Mouse (Mus musculus) midbrain, embryonic 13.5 days (tissue): Measurements from ENCODE around the gene Prep. TPM values are rescaled to one million over a fixed set of nuclear protein-coding genes. Genes with fewer than 3 reads are reported as not detected.

Experiments
- ATAC-seq: fragments of 200-750 bp; cut with Nextera tagmentation; 2 replicates; pipeline ENCODE4 v1.8.0; 2017; ENCODE audit warnings: mild to moderate bottlenecking, moderate TSS enrichment, moderate library complexity
- H3K27ac ChIP-seq: fragments of 300-500 bp; sonication (generic); 2 replicates; pipeline ENCODE4 v1.5.1; 2015; ENCODE audit warnings: inconsistent platforms, mild to moderate bottlenecking, moderate library complexity
- H3K27me3 ChIP-seq: fragments of 300-500 bp; sonication (generic); 2 replicates; pipeline ENCODE4 v1.6.1; 2015; ENCODE audit warnings: mild to moderate bottlenecking, inconsistent platforms
- H3K36me3 ChIP-seq: fragments of 300-500 bp; sonication (generic); 2 replicates; pipeline ENCODE4 v1.6.1; 2015; ENCODE audit warnings: mild to moderate bottlenecking, inconsistent platforms
- H3K4me1 ChIP-seq: fragments of 300-500 bp; sonication (generic); replicated peaks from 2 replicates; pipeline ENCODE4 v1.6.1; 2015; ENCODE audit warnings: inconsistent platforms
- H3K4me2 ChIP-seq: fragments of 300-500 bp; sonication (generic); replicated peaks from 2 replicates; pipeline ENCODE4 v1.6.1; 2015; ENCODE audit warnings: moderate library complexity, mild to moderate bottlenecking, inconsistent platforms
- H3K4me3 ChIP-seq: fragments of 300-500 bp; sonication (generic); replicated peaks from 2 replicates; pipeline ENCODE4 v1.5.1; 2015; ENCODE audit warnings: mild to moderate bottlenecking, inconsistent platforms
- H3K9ac ChIP-seq: fragments of 300-500 bp; sonication (generic); replicated peaks from 2 replicates; pipeline ENCODE4 v1.6.1; 2015; ENCODE audit warnings: mild to moderate bottlenecking, inconsistent platforms
- H3K9me3 ChIP-seq: fragments of 300-500 bp; sonication (generic); 2 replicates; pipeline ENCODE4 v1.6.1; 2016; ENCODE audit warnings: mild to moderate bottlenecking, inconsistent platforms
- WGBS: fragments of 180-500 bp; shearing (Covaris S2); methylation state at CpG from one replicate; pipeline ENCODE4 v1.1.7; 2015; 5-methylcytosine and 5-hydroxymethylcytosine counted together
- polyA plus RNA-seq: library from polyadenylated mRNA; unstranded; fragments of >200 nt; fragmentation: Nextera tagmentation; extraction: Ambion mirVana; gene quantifications from 2 replicates; pipeline ENCODE4 v1.2.1, GENCODE M21; 2015

Gene Prep
- polyA plus RNA-seq, 1 experiment from 2014 or later: 23.0 TPM

DNA sequence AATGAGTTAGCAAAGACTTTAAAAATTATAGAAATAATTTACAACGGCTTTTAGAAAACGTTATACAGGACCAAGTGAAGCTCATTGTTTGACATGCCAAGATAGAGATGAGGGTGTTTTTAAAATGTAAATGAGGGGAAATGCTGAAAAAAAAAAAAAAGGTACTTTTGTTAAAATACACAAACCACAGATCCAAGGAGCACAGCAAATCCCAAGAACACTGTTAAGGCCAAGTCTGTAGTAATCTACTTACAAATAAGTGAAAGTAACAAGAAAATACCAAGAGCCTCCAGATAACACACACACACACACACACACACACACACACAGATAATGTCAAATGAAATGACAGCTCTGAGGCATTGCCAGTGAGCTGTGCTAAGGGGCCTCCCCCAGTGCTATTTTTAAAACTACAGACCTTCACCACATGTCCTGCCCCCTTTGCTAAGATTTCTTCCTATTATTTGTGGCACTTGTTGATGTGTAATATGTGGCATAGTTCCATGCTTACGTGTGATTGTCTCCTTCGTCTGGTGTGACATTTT is 37.6 kb downstream of the Prep start:
- no peak for ATAC-seq
- 76% methylated on average over 4 of the region's 4 CpGs for WGBS
- no peaks in the 10 kb centered on the region for H3K9me3 ChIP-seq
- H3K27ac ChIP-seq: peak overlapping the region; percentile 25; the same call in 1 of the 2 replicates
- H3K4me1 ChIP-seq: peaks cover 12% of the 10 kb centered on the region
- no peaks in the 10 kb centered on the region for H3K27me3 ChIP-seq
- H3K4me2 ChIP-seq: no peak overlapping the region
- H3K9ac ChIP-seq: no peak overlapping the region
- H3K36me3 ChIP-seq: peaks cover 41% of the 10 kb centered on the region
- H3K4me3 ChIP-seq: no peak overlapping the region

DNA sequence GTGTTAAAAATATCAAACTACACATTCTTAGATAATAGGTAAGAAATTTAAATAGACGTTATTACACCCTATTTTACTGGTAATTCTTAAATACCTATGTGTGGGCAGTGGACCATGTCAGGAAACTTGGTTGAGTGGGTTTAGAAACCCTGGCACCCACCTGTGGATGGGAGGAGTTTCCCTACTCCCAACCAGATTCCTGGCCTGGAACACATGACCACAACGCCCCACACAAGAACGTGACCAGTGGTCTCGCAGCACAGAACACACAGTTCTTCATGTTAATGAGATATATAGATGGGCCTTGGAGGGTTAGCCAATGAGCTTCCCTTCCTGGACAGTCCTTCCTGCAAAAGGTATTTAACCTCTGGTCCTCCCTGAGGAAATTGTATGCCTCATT is 39.5 kb downstream of the Prep start:
- Histone ChIP-seq H3K9me3 (no peaks in the 10 kb centered on the region), H3K27me3 (no peaks in the 10 kb centered on the region), H3K4me3 (no peak overlapping the region), H3K9ac (no peak overlapping the region), H3K36me3 (peaks cover 40% of the 10 kb centered on the region), H3K4me1 (peaks cover 12% of the 10 kb centered on the region), H3K4me2 (no peak overlapping the region), H3K27ac (no peak overlapping the region)
- WGBS: 85% methylated on average over 4 of the region's 4 CpGs
- no peak for ATAC-seq

DNA sequence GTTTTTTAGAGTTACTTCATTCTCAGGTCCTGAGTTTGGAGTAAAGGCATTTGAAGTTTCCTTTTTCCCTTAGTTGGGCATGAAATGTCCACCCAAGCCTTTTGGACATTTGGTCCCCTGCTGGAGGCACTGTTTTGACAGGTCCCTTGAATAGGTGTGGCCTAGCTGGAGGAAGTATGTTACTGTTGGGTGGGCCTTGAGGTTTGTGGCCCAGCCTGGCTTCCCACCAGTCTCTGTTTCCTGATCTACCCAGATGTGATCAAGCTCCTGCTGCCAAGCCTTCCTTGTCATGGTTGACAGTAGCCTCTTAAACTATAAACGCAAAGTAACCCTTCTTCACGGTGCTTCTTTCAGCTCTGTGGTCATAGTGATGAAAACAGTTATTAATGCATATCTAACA is 40.3 kb downstream of the Prep start:
- 93% methylated on average over 2 of the region's 2 CpGs for WGBS
- no peak overlapping the region for H3K4me2 ChIP-seq
- ATAC-seq: no peak
- H3K4me3 ChIP-seq: no peak overlapping the region
- H3K4me1 ChIP-seq: peaks cover 12% of the 10 kb centered on the region
- peaks cover 46% of the 10 kb centered on the region for H3K36me3 ChIP-seq
- no peak overlapping the region for H3K9ac ChIP-seq
- H3K27me3 ChIP-seq: no peaks in the 10 kb centered on the region
- H3K9me3 ChIP-seq: no peaks in the 10 kb centered on the region
- H3K27ac ChIP-seq: no peak overlapping the region

DNA sequence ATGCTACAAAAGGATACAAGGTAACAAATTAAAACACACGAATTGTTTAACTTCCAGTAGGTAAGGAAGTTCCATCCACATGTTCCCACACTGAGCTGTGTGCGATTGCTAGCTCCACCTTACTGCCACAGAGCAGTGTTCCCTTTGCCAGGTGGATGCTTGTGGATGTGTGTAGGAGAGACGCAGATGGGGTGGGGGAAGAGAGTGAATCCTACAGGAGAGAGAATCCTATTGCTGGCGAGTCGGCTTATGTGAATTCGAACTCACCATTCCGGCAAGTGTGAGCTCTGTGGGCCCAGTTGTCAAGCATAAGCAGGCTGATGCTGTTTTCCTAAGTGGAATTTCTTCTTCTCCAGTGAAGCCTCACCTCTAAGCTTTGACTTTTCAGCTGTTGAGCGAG is 42.0 kb downstream of the Prep start:
- Histone ChIP-seq H3K4me2 (no peak overlapping the region), H3K4me1 (peaks cover 1% of the 10 kb centered on the region), H3K27ac (no peak overlapping the region), H3K4me3 (no peak overlapping the region), H3K36me3 (peaks cover 55% of the 10 kb centered on the region), H3K9me3 (no peaks in the 10 kb centered on the region), H3K27me3 (no peaks in the 10 kb centered on the region), H3K9ac (no peak overlapping the region)
- WGBS: 94% methylated on average over 8 of the region's 8 CpGs
- ATAC-seq: no peak

DNA sequence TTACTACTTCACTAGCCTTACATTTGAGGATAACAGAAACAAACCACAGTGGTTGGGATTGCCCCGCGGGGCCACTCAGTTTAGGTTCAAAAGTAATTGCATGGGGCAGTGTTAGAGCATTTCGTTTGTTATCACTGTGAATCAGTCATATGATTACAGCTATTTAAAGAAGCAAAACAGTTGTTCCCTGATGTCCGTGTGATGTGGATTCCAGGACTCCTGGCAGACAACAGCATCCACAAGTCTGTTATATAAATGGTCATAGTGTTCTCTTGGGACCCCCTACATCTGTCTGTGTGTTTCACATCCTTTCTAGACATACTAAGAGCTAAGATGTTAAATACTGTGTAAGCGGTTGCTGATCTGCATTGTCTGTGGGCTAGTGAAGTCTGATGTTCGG is 43.0 kb downstream of the Prep start:
- ATAC-seq: no peak
- Histone ChIP-seq H3K27ac (no peak overlapping the region), H3K36me3 (peaks cover 60% of the 10 kb centered on the region), H3K4me2 (no peak overlapping the region), H3K4me3 (no peak overlapping the region), H3K9me3 (no peaks in the 10 kb centered on the region), H3K9ac (no peak overlapping the region), H3K27me3 (no peaks in the 10 kb centered on the region), H3K4me1 (no peaks in the 10 kb centered on the region)
- WGBS: 92% methylated on average over 6 of the region's 6 CpGs

DNA sequence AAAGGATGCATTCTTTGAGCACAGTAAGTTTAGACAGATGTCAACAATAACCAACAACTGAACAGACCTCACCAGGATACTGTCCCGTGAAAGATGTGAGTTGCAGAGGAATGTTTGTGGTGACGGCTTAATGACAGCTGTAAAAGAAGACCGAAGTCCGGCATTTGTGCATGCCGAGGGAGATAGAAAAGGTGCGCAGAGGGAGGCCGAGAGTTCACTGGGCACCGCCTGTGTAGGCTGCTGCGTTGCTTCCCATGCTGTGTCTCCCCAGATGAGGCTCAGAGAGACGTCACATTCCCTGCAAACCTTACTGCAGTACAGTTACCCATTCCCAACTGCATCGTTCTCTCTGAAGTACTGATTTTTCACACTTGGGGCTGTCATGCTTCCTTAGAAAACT is 45.9 kb downstream of the Prep start:
- Histone ChIP-seq H3K36me3 (peaks cover 69% of the 10 kb centered on the region), H3K4me2 (no peak overlapping the region), H3K4me1 (no peaks in the 10 kb centered on the region), H3K4me3 (no peak overlapping the region), H3K9ac (no peak overlapping the region), H3K27me3 (no peaks in the 10 kb centered on the region), H3K27ac (no peak overlapping the region), H3K9me3 (no peaks in the 10 kb centered on the region)
- WGBS: 83% methylated on average over 11 of the region's 11 CpGs
- no peak for ATAC-seq

DNA sequence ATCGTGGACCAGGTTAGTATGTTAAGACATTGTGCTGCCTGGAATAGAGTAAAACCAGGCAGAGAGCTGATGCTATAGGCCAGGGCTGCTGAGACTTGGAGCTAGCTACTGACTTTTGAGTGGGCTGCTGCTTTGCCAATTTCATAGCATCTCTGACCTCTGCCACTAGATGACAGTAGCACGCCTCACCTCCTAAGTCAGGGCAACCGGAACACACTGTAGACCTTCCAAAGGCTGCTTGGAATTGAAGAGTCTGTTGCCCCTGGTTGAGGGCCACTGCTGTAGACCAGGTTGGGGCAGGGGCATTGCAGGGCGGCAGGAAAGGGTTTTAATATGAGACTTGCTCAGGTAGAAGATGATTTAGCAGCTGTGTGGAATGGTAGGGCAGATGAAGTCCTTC is 47.5 kb downstream of the Prep start:
- no peak overlapping the region for H3K27ac ChIP-seq
- no peaks in the 10 kb centered on the region for H3K27me3 ChIP-seq
- H3K9ac ChIP-seq: no peak overlapping the region
- 87% methylated on average over 4 of the region's 4 CpGs for WGBS
- H3K4me1 ChIP-seq: no peaks in the 10 kb centered on the region
- 0 out of 2 replicates have a peak, but pooled peaks have one; percentile 56 for ATAC-seq
- H3K4me3 ChIP-seq: no peak overlapping the region
- H3K36me3 ChIP-seq: peaks cover 65% of the 10 kb centered on the region
- no peaks in the 10 kb centered on the region for H3K9me3 ChIP-seq
- H3K4me2 ChIP-seq: no peak overlapping the region

DNA sequence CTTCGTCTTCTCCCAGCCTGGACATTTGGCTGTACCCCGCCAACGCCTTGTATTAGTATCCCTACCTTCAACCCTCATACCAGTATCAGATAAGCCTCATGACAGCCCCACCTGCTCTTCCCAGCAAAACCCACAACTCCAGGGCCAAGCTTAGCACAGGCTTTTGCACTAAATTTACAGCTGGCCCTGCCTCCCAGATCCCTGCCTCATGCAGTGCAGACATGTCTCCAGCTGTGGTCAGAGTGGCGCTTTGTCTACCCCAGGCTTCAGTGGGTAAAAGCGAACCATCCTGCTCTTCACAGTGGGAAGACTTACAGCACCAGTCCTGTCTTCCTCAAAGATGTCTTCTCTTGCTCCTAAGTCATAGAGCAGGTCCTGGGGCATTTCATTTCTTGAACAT is 49.8 kb downstream of the Prep start:
- WGBS: 89% methylated on average over 5 of the region's 5 CpGs
- no peaks in the 10 kb centered on the region for H3K9me3 ChIP-seq
- no peak overlapping the region for H3K4me2 ChIP-seq
- H3K27ac ChIP-seq: no peak overlapping the region
- H3K4me1 ChIP-seq: no peaks in the 10 kb centered on the region
- H3K4me3 ChIP-seq: no peak overlapping the region
- H3K9ac ChIP-seq: no peak overlapping the region
- ATAC-seq: no peak
- no peaks in the 10 kb centered on the region for H3K27me3 ChIP-seq
- peaks cover 72% of the 10 kb centered on the region for H3K36me3 ChIP-seq

DNA sequence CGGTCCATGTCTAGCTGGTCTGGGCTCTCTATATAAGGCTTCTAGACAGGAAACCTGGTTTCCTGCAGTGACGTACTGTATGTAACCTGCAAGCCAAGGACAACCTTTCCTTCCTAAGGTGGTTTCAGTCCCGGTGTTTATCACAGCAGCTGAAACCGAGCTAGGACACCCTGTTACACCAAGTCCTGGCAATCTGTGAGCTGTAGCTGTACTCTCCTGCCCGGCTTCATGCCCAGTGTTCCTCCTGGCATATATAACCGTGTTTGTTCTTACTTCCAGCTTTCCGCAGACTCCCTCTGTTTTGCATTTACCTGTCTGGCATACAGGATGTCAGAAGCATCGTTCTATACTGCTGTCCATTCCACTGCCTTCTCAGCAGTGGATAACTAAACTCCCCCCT is 51.4 kb downstream of the Prep start:
- no peak overlapping the region for H3K4me3 ChIP-seq
- no peak overlapping the region for H3K4me2 ChIP-seq
- H3K9ac ChIP-seq: no peak overlapping the region
- ATAC-seq: no peak
- peaks cover 72% of the 10 kb centered on the region for H3K36me3 ChIP-seq
- no peaks in the 10 kb centered on the region for H3K4me1 ChIP-seq
- no peaks in the 10 kb centered on the region for H3K9me3 ChIP-seq
- no peaks in the 10 kb centered on the region for H3K27me3 ChIP-seq
- H3K27ac ChIP-seq: no peak overlapping the region
- WGBS: 95% methylated on average over 8 of the region's 8 CpGs

DNA sequence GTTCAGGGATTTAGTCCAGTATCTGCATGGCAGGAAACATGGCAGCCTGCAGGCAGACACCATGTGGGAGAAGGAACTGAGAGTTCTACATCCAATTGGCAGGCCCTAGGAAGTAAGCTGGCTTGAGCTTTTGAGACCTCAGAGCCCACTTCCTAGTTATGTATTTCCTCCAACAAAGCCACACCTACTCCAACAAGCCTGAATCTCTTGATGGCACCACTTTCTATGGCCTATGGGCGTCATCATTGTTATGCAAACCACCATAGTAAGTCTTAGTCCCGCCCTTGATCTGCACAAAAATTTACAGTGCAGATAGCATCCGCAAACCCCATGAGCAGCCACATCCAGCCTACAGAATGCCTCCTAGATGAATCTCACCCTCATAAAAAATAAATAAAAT is 54.6 kb downstream of the Prep start:
- Histone ChIP-seq H3K9ac (no peak overlapping the region), H3K27me3 (no peaks in the 10 kb centered on the region), H3K4me1 (no peaks in the 10 kb centered on the region), H3K4me3 (no peak overlapping the region), H3K4me2 (no peak overlapping the region), H3K9me3 (no peaks in the 10 kb centered on the region), H3K36me3 (peaks cover 78% of the 10 kb centered on the region), H3K27ac (no peak overlapping the region)
- WGBS: 87% methylated on average over 3 of the region's 3 CpGs
- no peak for ATAC-seq

DNA sequence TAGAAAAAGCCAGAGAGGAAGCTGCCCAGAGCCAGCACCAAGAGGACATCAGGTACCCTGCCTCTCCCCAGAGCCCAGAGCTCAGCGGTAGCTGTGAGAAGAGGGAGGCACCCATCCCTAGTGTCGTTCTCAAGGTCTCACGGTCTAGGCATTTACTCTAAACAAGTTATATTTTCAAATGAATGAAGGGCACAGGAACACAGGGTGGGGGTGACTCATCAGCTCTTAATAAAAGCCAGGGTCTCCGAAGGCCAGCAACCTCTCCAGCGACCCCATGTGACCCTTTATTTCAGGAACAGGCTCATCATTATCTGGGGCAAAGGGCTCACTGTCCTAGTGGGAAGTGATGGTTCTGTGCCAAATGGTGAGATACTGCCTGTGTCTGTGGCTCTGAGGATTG is 55.5 kb downstream of the Prep start:
- Histone ChIP-seq H3K4me1 (no peaks in the 10 kb centered on the region), H3K27me3 (no peaks in the 10 kb centered on the region), H3K4me3 (no peak overlapping the region), H3K36me3 (peaks cover 74% of the 10 kb centered on the region), H3K9me3 (no peaks in the 10 kb centered on the region), H3K27ac (no peak overlapping the region), H3K9ac (no peak overlapping the region), H3K4me2 (no peak overlapping the region)
- ATAC-seq: no peak
- WGBS: 85% methylated on average over 5 of the region's 5 CpGs

DNA sequence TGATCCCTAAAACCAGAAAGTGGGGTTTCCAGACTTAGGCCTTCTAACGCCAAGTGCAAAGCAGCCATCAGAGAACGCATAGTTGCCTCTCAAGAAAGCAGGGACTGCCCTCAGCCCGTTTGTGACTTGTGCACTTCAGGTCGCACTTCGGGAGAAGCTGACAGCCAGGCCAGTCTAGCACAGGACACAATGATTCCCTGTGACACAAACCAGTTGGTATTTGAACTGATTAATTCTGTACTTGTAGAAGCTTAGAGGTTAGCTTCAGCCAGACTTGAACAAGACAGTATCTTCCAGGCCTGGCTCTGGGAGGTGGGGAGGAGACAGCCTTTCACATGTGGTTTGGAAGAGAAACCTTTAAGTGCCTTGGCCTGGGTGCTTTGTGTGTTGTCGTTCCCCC is 56.0 kb downstream of the Prep start:
- no peaks in the 10 kb centered on the region for H3K27me3 ChIP-seq
- WGBS: 85% methylated on average over 6 of the region's 6 CpGs
- H3K9me3 ChIP-seq: no peaks in the 10 kb centered on the region
- peaks cover 77% of the 10 kb centered on the region for H3K36me3 ChIP-seq
- no peak overlapping the region for H3K9ac ChIP-seq
- H3K27ac ChIP-seq: no peak overlapping the region
- ATAC-seq: no peak
- no peak overlapping the region for H3K4me3 ChIP-seq
- no peak overlapping the region for H3K4me2 ChIP-seq
- no peaks in the 10 kb centered on the region for H3K4me1 ChIP-seq

DNA sequence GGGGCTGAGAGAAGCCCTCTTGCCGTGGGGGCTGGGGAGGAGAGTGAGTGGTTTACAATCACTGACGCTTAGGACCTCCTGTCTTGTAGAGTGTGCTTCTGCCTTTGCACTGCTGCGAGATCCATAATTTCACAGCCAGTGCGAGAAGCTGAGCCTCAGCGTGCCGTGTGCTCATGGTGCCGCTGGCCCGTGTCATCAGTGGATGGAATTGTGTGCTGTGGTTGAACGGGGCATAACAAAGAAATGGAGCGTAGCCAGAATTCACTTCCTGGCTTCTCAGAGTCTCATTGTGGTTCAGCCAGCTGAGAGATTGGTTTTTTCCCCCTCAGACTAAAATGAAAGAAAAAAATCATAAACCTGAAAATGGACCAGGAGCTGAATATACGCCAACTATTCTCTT is 62.1 kb downstream of the Prep start:
- H3K27me3 ChIP-seq: no peaks in the 10 kb centered on the region
- H3K36me3 ChIP-seq: peaks cover 38% of the 10 kb centered on the region
- H3K27ac ChIP-seq: peak overlapping the region; percentile 51
- no peak overlapping the region for H3K4me3 ChIP-seq
- peak; percentile 63 for ATAC-seq
- no peaks in the 10 kb centered on the region for H3K9me3 ChIP-seq
- H3K4me1 ChIP-seq: no peaks in the 10 kb centered on the region
- WGBS: 61% methylated on average over 11 of the region's 11 CpGs
- no peak overlapping the region for H3K4me2 ChIP-seq
- H3K9ac ChIP-seq: no peak overlapping the region
